Mouse (Mus musculus) WW6 (cell line): ENCODE results near the gene Krt6b.
"Not testable (repeated sequence)": the region's sequence is repeated elsewhere in the genome, so short reads cannot be mapped to it uniquely, and the experiment has no call there.

Experiments
- DNase-seq: peaks from one replicate; pipeline ENCODE4 v3.0.0-alpha.2; 2013; ENCODE audit warnings: low read depth, low spot score

Krt6b gene

GRCm38 (mm10) chr15:101680187-101680586 is at the start of gene Krt6b:
TSS of gene Krt6b (minus strand) at chr15:101680287.
- no peak for DNase-seq

- DNase-seq: no peak
Observed at GRCm38 (mm10) chr15:101724686-101725085, 44.6 kb upstream of the Krt6b start.

GRCm38 (mm10) chr15:101715831-101716230 is 35.7 kb upstream of the Krt6b start:
- no peak for DNase-seq

DNA sequence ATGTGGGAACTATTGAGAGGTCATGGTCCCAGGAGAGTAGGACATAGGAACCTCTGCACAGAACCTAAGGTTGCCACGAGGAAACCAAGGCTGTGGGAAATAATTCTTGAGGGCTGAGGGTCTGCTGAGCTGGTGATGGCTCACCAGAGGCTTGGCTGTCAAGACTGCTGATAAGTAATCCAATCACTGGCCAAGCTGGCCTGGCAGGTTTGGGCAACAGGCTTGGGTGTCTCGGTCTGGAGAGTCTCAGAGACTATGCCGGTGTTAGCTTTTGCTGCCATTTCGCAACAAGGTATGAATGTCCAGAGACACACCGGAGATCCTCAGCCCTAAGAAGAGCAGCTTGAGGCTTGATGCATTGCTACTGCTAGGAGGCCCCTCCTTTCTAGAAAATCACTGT is 34.3 kb upstream of the Krt6b start:
- DNase-seq: no peak

DNA sequence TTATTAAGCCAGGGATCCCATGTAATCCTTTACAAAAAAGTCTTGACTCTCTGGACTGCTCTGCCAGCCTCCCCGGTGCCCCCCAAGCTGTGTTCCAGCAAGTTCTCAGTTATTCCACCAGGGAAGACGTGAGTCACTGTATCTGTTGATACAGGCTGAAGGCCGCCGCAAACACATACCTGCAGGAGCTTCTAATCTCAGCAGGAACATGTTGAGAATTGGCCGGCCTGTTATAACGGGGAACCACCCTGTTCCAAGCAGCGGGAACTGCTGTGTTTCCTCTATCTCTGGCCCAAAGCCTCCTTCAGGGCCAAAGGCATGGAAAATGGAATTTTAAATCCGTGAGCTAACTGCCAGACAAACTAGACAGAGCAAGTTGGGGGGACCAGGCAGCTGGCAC is 33.6 kb upstream of the Krt6b start:
- no peak for DNase-seq

DNA sequence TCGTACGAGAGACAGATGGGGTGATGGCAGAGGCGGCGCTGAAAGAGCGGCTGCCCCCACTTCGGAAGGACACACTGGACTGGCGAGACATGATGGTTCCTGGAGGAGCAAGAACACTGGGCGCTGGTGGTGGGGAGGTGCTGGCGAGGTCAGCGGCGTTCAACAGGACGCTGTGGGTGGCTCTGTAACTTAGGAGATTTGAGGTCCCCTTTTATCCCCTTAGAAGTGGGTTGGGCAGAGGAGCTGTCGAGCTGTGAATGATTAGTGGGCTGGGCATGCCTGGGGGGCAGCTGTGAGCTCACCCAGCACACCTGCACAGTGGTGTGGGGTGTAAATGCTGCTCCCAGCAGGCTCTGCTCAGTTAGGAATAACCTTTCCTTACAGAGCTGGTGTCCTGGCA is 32.6 kb upstream of the Krt6b start, which contains the start of gene Krt5:
Gene Krt5 (minus strand): TSS at position 179 of the 400 bp plus-strand sequence.
- DNase-seq: no peak

- no peak for DNase-seq
Observed at GRCm38 (mm10) chr15:101708683-101709082, 28.6 kb upstream of the Krt6b start.

- no peak for DNase-seq
Observed at GRCm38 (mm10) chr15:101707454-101707853, 27.4 kb upstream of the Krt6b start.

- DNase-seq: peak; percentile 34
Observed at GRCm38 (mm10) chr15:101704066-101704465, 24.0 kb upstream of the Krt6b start.

- DNase-seq: no peak
Observed at GRCm38 (mm10) chr15:101702380-101702779, 22.3 kb upstream of the Krt6b start.

DNA sequence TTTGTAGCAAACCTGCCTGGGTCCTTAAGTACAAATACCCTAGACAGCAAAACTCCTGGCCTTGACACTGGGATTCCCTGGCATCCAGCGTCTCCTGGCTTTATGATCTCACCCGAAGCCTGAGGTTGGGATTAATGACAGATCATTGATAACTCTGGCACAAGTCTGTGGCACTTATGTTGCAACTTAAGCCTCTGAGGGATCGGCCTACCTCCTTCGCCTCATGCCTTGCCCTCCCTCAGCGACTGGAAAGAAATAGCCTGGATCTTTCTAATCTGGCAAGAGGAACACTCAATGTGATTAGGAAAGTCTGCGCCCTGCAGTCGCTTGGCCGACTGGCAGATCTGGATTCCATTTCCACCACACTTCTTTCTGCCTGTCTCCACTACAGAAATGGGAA is 19.8 kb upstream of the Krt6b start:
- DNase-seq: no peak

DNA sequence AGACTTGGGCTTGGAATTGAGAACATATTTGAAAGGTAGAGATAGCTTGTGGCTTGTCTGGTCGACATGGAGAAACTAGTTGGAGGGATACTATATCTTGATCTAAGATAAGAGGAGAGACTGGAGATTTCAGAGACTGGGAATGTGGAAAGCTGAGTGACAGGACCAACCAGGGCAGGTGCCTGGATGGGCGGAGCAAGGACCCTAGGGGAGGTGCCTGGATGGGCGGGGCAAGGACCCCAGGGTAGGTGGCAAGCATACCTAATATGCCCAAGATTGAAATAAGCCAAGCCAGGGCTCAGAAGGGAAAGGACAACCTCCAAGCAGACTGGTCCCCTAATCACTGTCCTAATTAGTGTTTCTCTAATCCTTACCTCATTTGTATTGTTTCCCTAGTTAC is 19.1 kb upstream of the Krt6b start:
- DNase-seq: no peak

GRCm38 (mm10) chr15:101697326-101698188 is 17.5 kb upstream of the Krt6b start:
- no peak for DNase-seq

- no peak for DNase-seq
Observed at GRCm38 (mm10) chr15:101694207-101694606, 14.1 kb upstream of the Krt6b start, which contains the start of gene Krt6a. TSS of gene Krt6a (minus strand) at chr15:101694307.

- not testable (repeated sequence) for DNase-seq
Observed at GRCm38 (mm10) chr15:101690460-101690859, 10.4 kb upstream of the Krt6b start.

DNA sequence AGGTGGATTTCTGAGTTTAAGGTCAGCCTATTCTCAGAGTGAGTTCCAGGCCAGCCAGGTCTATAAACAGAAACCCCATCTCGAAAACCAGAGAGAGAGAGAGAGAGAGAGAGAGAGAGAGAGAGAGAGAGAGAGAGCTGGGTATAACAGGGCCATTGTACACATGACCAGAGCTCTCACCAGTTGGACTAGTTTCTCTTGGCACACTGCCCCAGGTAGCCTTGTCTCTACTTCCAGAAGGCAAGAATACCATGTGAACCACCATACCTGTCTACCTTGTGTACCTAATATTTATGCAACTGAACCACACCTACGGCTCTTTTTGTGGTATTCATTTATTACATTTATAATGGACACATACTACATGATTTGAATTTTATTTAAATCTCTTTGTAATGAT is 8.1 kb upstream of the Krt6b start:
- DNase-seq: no peak

GRCm38 (mm10) chr15:101675978-101676377 is 4.1 kb downstream of the Krt6b start:
- DNase-seq: no peak

- DNase-seq: no peak
Observed at GRCm38 (mm10) chr15:101652736-101653265, 27.3 kb downstream of the Krt6b start.

- DNase-seq: no peak
Observed at GRCm38 (mm10) chr15:101647280-101647679, 32.8 kb downstream of the Krt6b start, which contains the start of gene Gm5478. TSS of gene Gm5478 (minus strand) at chr15:101647380.

DNA sequence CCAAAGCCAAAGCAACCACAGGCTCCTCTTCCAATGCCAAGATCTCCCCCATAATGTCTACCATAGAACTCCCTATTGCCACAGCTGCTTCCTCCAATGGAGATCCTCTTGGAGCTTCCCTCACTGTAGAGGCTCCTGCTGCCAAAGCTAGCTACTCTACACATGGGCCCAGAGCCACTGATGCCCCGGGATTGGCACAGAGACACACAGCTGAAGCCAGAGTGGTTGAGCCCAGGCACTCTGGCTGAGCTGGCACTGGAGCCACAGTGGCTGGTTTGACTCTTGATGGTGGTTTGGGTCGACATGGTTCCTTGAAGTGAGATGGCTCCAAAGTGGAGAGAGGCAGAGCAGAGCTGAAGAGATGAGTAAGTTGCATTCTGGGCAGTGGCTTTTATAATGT is 52.2 kb downstream of the Krt6b start, which contains the start of gene Gm5414:
Gene Gm5414 (minus strand): TSS at position 305 of the 400 bp plus-strand sequence.
- DNase-seq: no peak
